Mouse (Mus musculus): ENCODE measurements around the gene Mark4. TPM values are rescaled to one million over a fixed set of nuclear protein-coding genes. Genes with fewer than 3 reads are reported as not detected.
A peak's percentile ranks its signal among the peaks of the same experiment; 100 is the strongest.

Mark4 gene
- polyA plus RNA-seq, 1 experiment from 2014 or later: 7.9 TPM

DNA sequence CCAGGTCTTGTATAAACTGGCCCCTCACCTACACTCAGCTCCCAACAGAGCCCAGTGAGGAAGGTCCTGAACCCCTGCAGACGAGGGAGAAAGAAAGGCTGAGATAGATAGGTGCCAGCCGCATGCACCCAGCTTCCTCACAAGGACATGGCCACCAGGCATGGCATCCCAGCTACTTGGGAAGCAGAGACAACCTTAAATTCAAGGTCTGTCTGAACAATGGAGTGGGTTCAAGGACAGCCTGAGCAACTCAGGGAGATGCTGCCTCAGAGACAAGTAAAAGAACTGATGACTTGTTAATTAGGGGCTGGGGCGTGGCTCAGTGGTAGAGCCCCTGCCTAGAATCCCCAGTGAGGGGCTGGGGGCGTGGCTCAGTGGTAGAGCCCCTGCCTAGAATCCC is 3.4 kb downstream of the Mark4 start:
- WGBS: 97% methylated on average over 4 of the region's 4 CpGs
- Histone ChIP-seq H3K4me2 (ENCODE audit: low read length) (no peak overlapping the region), H3K4me3 (replicated peaks; ENCODE audit: low read depth, low read length) (no peak overlapping the region), H3K27me3 (ENCODE audit: insufficient read depth, low read length) (no peaks in the 10 kb centered on the region), H3K27ac (no peak overlapping the region), H3K9me3 (replicated peaks; ENCODE audit: low read length) (no peaks in the 10 kb centered on the region), H3K9ac (ENCODE audit: low read depth, low read length) (no peak overlapping the region), H3K4me1 (replicated peaks; ENCODE audit: insufficient read depth, low read length) (peaks cover 10% of the 10 kb centered on the region; the same call in 1 of the 2 replicates), H3K36me3 (ENCODE audit: insufficient read depth, low read length) (peaks cover 12% of the 10 kb centered on the region)
- DNase-seq (ENCODE audit: low spot score): no peak
- ATAC-seq (replicated peaks; ENCODE audit: low FRiP score, low read depth): no peak
- TF ChIP-seq CTCF (IDR thresholded peaks at IDR 0.05; ENCODE audit: low read depth): no peak

DNA sequence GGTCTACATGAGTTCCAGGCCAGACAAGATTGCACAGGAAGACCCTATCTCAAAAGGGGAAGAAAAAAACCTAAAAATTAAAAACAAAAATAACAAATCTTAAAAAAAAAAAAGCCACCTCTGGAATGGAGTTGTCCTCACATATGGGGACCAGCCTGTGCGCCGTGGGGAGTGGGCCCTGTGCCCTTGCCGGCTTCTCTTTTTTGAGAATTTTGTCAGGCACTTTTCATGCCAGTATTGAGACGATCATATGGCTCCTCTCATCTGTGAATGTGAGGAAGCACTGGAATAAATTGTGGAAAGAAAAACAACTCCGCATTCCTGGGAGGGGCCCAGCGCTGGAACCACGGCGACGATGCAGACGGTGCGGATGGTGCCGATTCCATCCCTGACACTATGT is 9.5 kb downstream of the Mark4 start:
- Histone ChIP-seq H3K9me3 (replicated peaks; ENCODE audit: low read length) (no peaks in the 10 kb centered on the region), H3K4me2 (ENCODE audit: low read length) (no peak overlapping the region), H3K4me1 (replicated peaks; ENCODE audit: insufficient read depth, low read length) (no peaks in the 10 kb centered on the region), H3K27ac (no peak overlapping the region), H3K36me3 (ENCODE audit: insufficient read depth, low read length) (peaks cover 27% of the 10 kb centered on the region), H3K4me3 (replicated peaks; ENCODE audit: low read depth, low read length) (no peak overlapping the region), H3K27me3 (ENCODE audit: insufficient read depth, low read length) (no peaks in the 10 kb centered on the region), H3K9ac (ENCODE audit: low read depth, low read length) (no peak overlapping the region)
- TF ChIP-seq CTCF (IDR thresholded peaks at IDR 0.05; ENCODE audit: low read depth): no peak
- no peak for ATAC-seq (replicated peaks; ENCODE audit: low FRiP score, low read depth)
- WGBS: 63% methylated on average over 12 of the region's 12 CpGs
- DNase-seq (ENCODE audit: low spot score): no peak

DNA sequence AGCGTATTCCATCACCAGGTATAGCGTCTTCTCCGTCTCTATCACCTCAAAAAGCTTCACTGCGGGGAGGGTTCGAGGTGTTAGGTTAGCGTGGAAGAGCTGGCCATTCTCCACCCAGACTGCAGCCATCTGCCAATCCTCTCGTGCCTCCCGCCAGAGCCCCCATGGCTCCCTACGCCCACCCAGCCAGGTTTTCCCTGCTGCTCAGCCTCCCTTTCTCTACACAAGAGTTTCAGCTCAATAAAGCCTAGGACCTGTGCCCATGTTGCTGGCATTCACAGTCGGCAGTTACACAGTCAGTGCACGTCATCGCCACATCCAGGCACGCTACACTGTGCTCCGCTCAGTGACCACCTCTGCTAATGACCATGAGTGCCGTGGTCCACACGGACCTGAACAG is 10.9 kb downstream of the Mark4 start:
- ATAC-seq (replicated peaks; ENCODE audit: low FRiP score, low read depth): no peak
- 97% methylated on average over 16 of the region's 16 CpGs for WGBS
- Histone ChIP-seq H3K4me2 (ENCODE audit: low read length) (no peak overlapping the region), H3K4me1 (replicated peaks; ENCODE audit: insufficient read depth, low read length) (no peaks in the 10 kb centered on the region), H3K27me3 (ENCODE audit: insufficient read depth, low read length) (no peaks in the 10 kb centered on the region), H3K9me3 (replicated peaks; ENCODE audit: low read length) (no peaks in the 10 kb centered on the region), H3K4me3 (replicated peaks; ENCODE audit: low read depth, low read length) (no peak overlapping the region), H3K36me3 (ENCODE audit: insufficient read depth, low read length) (peaks cover 32% of the 10 kb centered on the region), H3K9ac (ENCODE audit: low read depth, low read length) (no peak overlapping the region), H3K27ac (no peak overlapping the region)
- TF ChIP-seq CTCF (IDR thresholded peaks at IDR 0.05; ENCODE audit: low read depth): no peak
- DNase-seq (ENCODE audit: low spot score): no peak

DNA sequence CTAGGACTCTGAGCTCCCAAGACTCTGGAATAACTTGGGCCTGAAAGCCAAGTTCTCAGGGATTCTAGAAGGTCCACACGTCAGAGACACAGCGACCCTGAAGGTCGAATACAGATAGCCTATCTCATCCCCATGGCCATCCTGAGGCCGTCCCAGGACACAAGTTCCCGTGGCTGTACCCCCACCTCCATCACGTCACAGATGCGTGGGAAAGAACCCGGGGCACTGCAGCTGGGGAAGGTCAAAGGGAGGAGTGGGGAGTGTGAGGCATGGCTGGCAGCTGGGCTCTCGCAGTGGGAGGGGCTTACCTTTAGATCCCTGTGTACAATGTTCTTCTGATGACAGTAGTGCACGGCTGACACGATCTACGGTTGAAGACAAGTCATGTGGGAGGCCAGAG is 13.8 kb downstream of the Mark4 start:
- peaks cover 31% of the 10 kb centered on the region for H3K36me3 ChIP-seq (ENCODE audit: insufficient read depth, low read length)
- 68% methylated on average over 12 of the region's 12 CpGs for WGBS

DNA sequence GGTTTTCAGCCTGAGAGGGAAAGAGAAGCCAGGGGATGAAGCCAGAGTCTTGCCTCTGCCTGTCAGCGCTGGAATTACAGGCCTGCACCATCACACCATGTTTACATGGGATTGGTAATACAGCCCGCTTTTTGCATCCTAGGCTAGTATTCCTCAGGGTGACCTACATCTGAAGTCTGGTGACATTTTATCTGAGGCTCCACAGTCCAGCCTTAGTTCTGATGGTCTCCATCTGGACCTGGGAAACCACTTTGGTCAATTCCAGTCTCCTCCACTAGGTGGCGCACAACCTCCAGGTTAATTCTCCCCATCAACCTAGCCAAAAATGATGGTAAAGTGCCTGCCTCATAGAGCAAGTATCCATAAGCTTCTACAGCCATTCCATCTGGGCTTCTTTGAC is 15.3 kb downstream of the Mark4 start:
- DNase-seq (ENCODE audit: low spot score) (peak; percentile 89), ATAC-seq (replicated peaks; ENCODE audit: low FRiP score, low read depth) (peak; percentile 76)
- Histone ChIP-seq H3K4me3 (replicated peaks; ENCODE audit: low read depth, low read length) (no peak overlapping the region), H3K27me3 (ENCODE audit: insufficient read depth, low read length) (no peaks in the 10 kb centered on the region), H3K9me3 (replicated peaks; ENCODE audit: low read length) (no peaks in the 10 kb centered on the region), H3K4me1 (replicated peaks; ENCODE audit: insufficient read depth, low read length) (no peaks in the 10 kb centered on the region), H3K4me2 (ENCODE audit: low read length) (no peak overlapping the region), H3K27ac (no peak overlapping the region), H3K36me3 (ENCODE audit: insufficient read depth, low read length) (peaks cover 31% of the 10 kb centered on the region), H3K9ac (ENCODE audit: low read depth, low read length) (no peak overlapping the region)
- WGBS: 35% methylated on average over 3 of the region's 3 CpGs
- peak; percentile 94 for TF ChIP-seq CTCF (IDR thresholded peaks at IDR 0.05; ENCODE audit: low read depth)

More for the DNA sequence above, 13.8 kb downstream of the Mark4 start:
- Histone ChIP-seq H3K27me3 (ENCODE audit: insufficient read depth, low read length) (no peaks in the 10 kb centered on the region), H3K4me1 (replicated peaks; ENCODE audit: insufficient read depth, low read length) (no peaks in the 10 kb centered on the region), H3K9ac (ENCODE audit: low read depth, low read length) (no peak overlapping the region), H3K4me2 (ENCODE audit: low read length) (no peak overlapping the region), H3K27ac (no peak overlapping the region), H3K4me3 (replicated peaks; ENCODE audit: low read depth, low read length) (no peak overlapping the region), H3K9me3 (replicated peaks; ENCODE audit: low read length) (no peaks in the 10 kb centered on the region)
- no peak for ATAC-seq (replicated peaks; ENCODE audit: low FRiP score, low read depth)
- no peak for TF ChIP-seq CTCF (IDR thresholded peaks at IDR 0.05; ENCODE audit: low read depth)
- DNase-seq (ENCODE audit: low spot score): no peak

DNA sequence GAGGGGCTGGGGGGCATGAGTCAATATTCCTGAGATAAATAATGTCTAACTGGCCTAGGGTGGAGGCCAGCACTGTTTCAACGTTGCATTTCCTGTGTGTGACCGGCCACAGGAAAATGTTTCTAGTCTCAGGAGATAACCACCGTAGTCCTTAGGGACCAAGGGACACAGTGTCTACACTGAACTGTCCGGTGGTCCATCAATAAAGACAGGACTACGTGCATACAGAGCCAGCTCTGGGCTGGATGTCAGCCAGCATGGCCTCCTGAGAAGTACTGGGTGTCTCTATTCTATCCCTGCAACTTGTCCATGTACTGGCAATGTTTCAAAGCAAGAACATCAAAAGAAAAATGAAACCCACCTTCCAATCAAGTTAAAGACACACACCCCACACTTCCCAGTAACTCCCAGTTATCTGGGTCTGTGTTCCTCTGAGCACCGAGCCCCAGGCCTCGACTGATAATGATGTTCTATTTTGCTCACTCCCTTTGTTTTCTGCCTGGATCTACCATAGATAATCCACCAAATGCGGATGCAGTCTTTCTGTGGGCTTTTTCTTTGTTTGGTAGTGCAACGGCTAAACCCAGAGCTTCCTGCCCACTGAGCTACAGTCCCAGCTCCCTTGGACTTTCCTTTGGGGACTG is 17.1 kb downstream of the Mark4 start:
- H3K9ac ChIP-seq (ENCODE audit: low read depth, low read length): 0 out of 2 replicates have a peak overlapping the region, but pooled peaks have one; percentile 19
- no peak overlapping the region for H3K4me3 ChIP-seq (replicated peaks; ENCODE audit: low read depth, low read length)
- H3K27ac ChIP-seq: no peak overlapping the region
- H3K4me1 ChIP-seq (replicated peaks; ENCODE audit: insufficient read depth, low read length): no peaks in the 10 kb centered on the region
- no peak for TF ChIP-seq CTCF (IDR thresholded peaks at IDR 0.05; ENCODE audit: low read depth)
- no peak overlapping the region for H3K4me2 ChIP-seq (ENCODE audit: low read length)
- ATAC-seq (replicated peaks; ENCODE audit: low FRiP score, low read depth): no peak
- H3K9me3 ChIP-seq (replicated peaks; ENCODE audit: low read length): no peaks in the 10 kb centered on the region
- 74% methylated on average over 9 of the region's 9 CpGs for WGBS
- no peaks in the 10 kb centered on the region for H3K27me3 ChIP-seq (ENCODE audit: insufficient read depth, low read length)
- H3K36me3 ChIP-seq (ENCODE audit: insufficient read depth, low read length): peaks cover 37% of the 10 kb centered on the region
- no peak for DNase-seq (ENCODE audit: low spot score)

DNA sequence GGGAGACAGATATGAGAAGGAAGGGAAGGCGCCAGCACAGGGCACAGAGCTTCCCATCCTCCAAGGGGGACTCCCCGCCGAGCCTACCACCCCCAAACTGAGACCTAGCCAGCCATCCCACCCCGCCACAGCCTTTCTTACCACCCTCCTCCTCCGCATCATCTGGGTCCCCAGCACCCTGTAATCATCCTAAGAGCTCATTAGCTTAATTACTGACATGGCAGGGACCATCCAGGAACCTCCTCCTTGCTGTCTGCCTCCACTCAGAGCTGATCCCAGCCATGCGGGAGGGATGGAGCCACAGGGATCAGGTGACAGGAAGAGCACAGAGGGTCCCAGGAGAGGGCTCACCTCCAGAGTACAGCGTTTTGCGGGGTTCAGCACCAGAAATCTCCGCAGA is 21.6 kb downstream of the Mark4 start:
- Histone ChIP-seq H3K9ac (ENCODE audit: low read depth, low read length) (no peak overlapping the region), H3K4me2 (ENCODE audit: low read length) (no peak overlapping the region), H3K36me3 (ENCODE audit: insufficient read depth, low read length) (peaks cover 54% of the 10 kb centered on the region), H3K4me3 (replicated peaks; ENCODE audit: low read depth, low read length) (no peak overlapping the region), H3K9me3 (replicated peaks; ENCODE audit: low read length) (no peaks in the 10 kb centered on the region), H3K27me3 (ENCODE audit: insufficient read depth, low read length) (no peaks in the 10 kb centered on the region), H3K4me1 (replicated peaks; ENCODE audit: insufficient read depth, low read length) (no peaks in the 10 kb centered on the region), H3K27ac (no peak overlapping the region)
- WGBS: 85% methylated on average over 8 of the region's 9 CpGs
- no peak for ATAC-seq (replicated peaks; ENCODE audit: low FRiP score, low read depth)
- no peak for DNase-seq (ENCODE audit: low spot score)
- TF ChIP-seq CTCF (IDR thresholded peaks at IDR 0.05; ENCODE audit: low read depth): no peak

Data from kidney, postnatal 0 days (tissue).